Mouse (Mus musculus) left cerebral cortex, adult 9 months (tissue): ENCODE measurements around the gene Ubap2l.

Experiments used
- DNase-seq, 2 experiments: peaks; one replicate each; pipeline ENCODE4 v3.0.0; 2022; ENCODE audit warnings: low spot score in 2 of 2

The Ubap2l gene

DNA sequence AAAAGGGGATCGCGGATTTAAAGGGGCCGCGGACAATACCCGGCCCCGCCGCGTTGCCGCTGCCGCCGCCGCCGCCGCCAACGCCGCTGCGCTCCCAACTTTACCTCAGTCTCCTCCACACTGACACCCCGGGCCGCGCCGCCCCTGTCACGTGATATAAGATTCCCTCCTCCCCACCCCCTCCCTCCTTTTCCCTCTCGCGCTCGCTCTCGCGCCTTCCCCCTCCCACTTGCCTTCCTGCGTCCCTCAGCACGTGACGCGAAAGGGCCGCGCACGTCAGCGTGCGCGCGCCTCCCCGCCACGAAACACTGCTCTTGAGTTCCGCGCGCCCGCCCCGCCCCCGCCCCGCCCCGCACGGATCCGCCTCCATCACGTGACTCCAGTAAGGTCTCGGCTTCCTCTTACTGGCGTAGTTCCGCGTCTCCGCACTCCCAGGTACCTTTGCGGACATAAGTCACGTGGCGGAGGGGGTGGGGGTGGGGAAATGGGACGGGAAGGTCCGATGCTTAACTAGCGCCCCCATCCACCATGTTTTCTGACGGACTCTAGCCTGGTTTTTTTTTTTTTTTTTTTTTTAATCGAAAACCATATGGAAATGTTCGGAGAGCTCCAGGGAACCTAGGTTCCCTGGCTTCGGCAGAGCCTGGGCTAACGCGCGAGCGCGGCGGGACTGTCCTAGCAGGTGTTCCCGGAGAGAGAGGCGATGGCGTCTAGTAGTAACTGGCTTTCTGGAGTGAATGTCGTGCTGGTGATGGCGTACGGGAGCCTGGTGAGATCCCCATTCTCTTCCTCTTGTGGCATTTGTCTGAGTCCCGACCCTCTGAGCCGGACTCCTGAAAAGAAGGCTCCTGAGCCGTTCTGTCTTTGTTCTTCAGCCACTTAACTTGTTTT, at the start of gene Ubap2l:
Ubap2l (minus strand) TSS at position 278 of the 891 bp plus-strand sequence.
- DNase-seq, result peak; percentile 87 to 94

GRCm38 (mm10) chr3:90101673-90102072, 49.2 kb upstream of the Ubap2l start:
- DNase-seq, result no peak

GRCm38 (mm10) chr3:90101010-90101409, 48.6 kb upstream of the Ubap2l start:
- no peak for DNase-seq

DNA sequence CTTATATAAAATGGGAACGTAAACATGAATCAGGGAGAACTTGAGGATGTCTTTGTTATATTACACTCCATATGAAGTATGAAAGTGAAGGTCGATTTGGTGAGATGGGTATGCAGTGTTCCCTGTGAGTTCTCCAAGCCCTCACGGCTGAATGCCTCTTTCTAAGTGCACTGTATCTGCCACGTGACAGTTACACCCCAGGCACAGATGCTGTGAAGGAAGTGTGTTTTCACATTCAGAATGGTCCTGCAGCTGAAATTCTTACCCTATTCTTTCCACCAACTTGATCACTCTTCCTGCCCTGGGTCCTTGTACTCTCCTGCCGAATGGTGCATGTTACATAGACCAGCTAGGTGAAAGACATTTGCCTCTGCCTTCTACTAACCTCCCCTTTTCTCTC, 45.5 kb upstream of the Ubap2l start:
- peak in 1 of 2 experiments; percentile 40 for DNase-seq

DNA sequence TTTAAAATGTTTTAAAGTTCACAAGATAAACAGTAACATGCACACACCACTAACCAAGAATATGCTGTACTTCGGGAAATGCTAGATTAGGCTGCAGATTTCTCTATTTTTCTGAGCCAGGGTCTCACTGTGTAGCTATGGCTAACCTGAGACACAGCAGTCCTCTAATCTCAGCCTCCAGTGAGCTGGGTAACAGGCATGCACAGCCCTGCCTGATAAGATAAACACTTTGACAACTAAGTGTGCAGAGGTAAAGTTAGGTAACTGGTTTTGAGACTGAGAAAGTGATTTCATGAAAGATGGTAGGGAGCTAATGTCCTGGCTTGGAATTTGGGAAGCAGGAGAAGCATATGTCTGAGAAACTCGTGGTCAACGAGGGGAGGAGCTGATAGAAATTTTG, 42.0 kb upstream of the Ubap2l start:
- no peak for DNase-seq

GRCm38 (mm10) chr3:90090892-90091291, 38.5 kb upstream of the Ubap2l start:
- DNase-seq, result no peak

DNA sequence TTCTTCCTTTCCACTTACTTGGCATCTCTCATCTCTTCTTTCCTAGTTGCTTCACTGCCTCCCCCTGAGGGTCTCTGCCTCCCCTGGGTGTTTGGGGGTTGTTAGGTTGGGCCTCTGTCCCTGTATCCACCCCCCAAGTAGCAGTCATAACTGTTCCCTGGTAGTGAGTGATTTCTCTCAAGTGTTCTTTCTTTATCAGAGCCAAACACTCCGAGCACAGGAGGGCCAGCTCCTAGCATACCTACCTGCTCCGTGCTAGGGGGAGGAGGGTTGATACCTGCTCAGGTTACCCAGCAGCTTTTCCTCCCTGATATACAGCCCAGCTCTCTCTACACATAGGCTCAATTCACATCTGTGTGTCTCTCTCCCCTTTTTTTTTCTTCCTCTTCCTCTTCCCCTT, 36.2 kb upstream of the Ubap2l start:
- no peak for DNase-seq

DNA sequence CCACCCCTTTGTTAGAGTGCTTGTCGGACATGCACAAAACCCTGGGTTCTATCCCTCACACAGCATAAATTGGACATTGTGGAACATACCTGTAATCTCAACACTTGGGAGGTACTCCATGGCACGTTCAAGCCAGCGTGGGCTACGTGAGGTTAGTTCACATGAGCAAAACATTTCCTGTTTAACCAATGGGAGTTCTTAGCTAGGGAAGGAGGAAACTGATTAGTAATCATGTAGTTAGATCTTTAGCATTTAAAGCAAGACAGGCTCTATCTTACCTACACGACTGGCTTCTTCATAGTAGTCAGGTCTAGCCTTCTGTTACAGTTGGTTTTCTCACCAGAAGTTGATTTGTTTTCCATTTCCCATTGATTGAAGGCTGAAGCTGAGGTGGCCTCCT, 33.6 kb upstream of the Ubap2l start:
- DNase-seq, result no peak

- no peak for DNase-seq
Observed at GRCm38 (mm10) chr3:90085281-90085680, 32.9 kb upstream of the Ubap2l start.

GRCm38 (mm10) chr3:90084790-90085189, 32.4 kb upstream of the Ubap2l start:
- DNase-seq, result no peak

- peak in 1 of 2 experiments; percentile 76 for DNase-seq
Observed at GRCm38 (mm10) chr3:90083698-90084324, 31.4 kb upstream of the Ubap2l start.

GRCm38 (mm10) chr3:90083034-90083433, 30.6 kb upstream of the Ubap2l start:
- peak in 1 of 2 experiments; percentile 39 for DNase-seq

GRCm38 (mm10) chr3:90081365-90082240, 29.2 kb upstream of the Ubap2l start:
- no peak for DNase-seq

DNA sequence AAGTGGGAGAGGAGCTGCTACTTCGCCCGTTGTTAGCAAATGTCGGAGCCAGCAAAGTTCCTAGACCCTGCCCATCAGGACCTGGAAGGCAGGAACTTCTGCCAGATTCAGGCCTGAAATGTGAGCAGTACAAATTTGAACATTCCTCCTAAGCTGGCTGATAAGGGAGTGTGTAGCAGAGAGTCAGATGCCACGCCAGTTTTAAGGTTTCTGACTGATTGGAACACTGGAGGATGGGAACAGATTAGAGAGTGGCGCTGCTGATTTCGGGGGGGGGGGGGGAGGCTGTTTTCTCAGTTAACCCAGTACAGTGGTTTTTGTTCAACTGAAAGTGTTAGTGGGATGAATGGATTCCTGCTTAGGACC, 28.1 kb upstream of the Ubap2l start:
- no peak for DNase-seq

DNA sequence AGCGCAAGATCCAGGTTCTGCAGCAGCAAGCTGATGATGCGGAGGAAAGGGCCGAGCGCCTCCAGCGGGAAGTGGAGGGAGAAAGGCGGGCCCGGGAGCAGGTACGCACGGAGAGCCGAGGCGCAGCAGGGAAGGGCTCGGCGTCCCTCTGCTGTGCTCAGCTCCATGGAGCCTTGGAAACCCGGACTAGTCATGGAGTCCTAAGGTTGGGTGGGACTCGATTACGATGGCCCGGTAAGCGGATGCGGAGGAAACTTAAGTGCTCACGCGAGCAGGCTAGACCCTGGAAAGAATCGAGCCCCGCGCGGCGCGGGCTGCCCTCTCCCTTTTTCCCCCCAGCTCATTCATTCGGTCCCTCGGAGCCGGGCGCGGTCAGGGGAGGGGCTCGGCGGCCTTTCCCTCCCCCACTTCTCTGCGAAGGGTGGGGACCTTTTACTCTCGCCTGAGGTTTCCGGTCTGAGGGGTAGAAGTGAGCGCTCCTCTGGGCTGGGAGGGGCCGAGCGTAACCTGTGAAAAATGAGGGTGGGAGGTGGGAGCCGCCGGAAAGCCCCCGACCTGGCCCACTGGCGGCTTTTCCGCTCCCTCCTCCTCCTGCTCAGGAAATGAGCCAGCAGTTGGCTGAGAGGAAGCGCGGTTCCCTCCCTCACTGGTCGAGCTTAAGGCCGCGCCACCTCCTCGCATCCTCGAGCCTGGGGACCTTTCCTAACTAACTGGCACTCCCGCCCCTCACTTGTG, 27.5 kb upstream of the Ubap2l start:
- DNase-seq, result peak in 1 of 2 experiments; percentile 53

GRCm38 (mm10) chr3:90079133-90079762, 26.8 kb upstream of the Ubap2l start:
- peak; percentile 84 to 91 for DNase-seq

GRCm38 (mm10) chr3:90078224-90078623, 25.8 kb upstream of the Ubap2l start:
- DNase-seq, result no peak

DNA sequence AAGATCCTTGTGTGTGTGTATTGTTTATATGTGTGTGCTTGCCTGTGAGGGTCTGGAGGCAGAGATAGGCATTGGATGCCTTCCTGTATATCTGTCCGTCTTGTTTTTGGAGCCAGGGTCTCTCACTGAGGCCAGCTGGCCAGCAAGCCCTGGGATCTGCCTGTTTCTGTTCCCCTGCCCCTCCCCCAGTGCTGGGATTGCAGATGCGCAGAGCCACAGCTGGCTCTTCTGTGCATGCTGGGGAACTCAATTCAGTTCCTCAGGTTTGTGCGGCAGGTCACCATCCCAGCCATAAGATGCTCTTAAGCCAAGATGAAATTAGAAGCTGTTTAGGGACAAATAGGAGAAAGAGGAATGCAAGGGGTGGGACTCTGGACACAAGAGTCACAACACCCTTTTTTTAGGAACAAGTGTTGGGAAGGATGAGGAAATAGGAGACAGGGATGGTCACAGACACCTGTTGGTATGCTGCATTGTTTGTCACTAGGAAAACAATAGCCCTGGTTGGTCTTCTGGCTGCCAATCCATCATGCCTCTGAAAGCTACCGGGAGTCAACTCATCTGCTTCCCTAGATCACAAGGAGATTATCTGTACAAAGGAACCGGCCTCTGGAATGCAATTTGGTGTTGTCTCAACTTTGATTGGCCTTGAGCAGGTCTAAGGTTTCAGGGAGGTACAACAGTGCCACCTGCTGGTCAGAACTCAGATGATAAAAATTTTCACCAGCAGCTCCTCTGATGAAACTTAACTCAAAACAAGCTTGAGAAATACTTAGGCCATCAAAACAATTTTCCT, 24.7 kb upstream of the Ubap2l start:
- peak in 1 of 2 experiments; percentile 89 for DNase-seq

DNA sequence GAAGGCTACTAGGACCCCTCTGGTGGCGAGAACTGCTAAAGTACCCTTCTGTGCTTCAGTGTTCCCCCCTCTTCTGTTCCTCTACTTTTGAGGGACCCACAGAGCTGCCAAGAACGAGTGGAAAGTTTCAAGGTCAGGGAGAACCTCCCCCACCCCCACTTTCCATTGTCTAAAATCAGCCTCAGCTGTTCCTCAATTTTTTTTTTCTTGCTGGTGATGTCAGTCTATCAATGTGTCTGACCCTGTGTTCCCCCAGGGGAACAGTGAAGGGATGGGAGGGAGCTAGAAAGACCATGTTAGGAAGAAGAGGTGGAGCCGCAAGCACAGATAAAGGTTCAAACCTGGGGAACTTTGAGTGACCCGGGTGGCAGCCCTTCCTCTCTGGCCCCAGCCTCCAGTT, 19.9 kb upstream of the Ubap2l start, which contains the start of gene Tpm3:
Tpm3 (plus strand) TSS at position 356 of the 400 bp plus-strand sequence.
- DNase-seq, result no peak

GRCm38 (mm10) chr3:90069688-90070087, 17.3 kb upstream of the Ubap2l start:
- no peak for DNase-seq
